Mouse (Mus musculus) c-Kit-positive CD71-positive TER-119-negative erythroid progenitor cells, embryonic 14.5 days (primary cell): ENCODE measurements at regions not wholly inside any gene's neighbourhood (a gene's known extent, or its start where the extent isn't known, plus 50 kb on each side); places are given as distances from the start of the nearest gene placed in this dataset.

Experiments
- DNase-seq: peaks from one replicate; pipeline ENCODE4 v3.0.0-alpha.2; 2013; ENCODE audit warnings: low read depth

- DNase-seq = peak; percentile 14
Measured at GRCm38 (mm10) chr16:12359116-12359515, 375.2 kb downstream of the Shisa9 start.

- DNase-seq = no peak
Measured at GRCm38 (mm10) chr16:12389545-12389944, 405.6 kb downstream of the Shisa9 start.

- DNase-seq = no peak
Measured at GRCm38 (mm10) chr16:12435697-12436221, 451.8 kb downstream of the Shisa9 start.

- DNase-seq = no peak
Measured at GRCm38 (mm10) chr16:12438622-12439021, 454.7 kb downstream of the Shisa9 start.

- no peak for DNase-seq
Measured at GRCm38 (mm10) chr16:12454791-12455190, 470.9 kb downstream of the Shisa9 start.
